Mouse (Mus musculus) lung, embryonic 16.5 days (tissue): ENCODE measurements around the gene Map4k2. TPM values are rescaled to one million over a fixed set of nuclear protein-coding genes. Genes with fewer than 3 reads are reported as not detected.

Experiments used
- ATAC-seq: fragments of 200-750 bp; cut with Nextera tagmentation; 2 replicates; pipeline ENCODE4 v1.8.0; 2017; ENCODE audit warnings: low read depth, mild to moderate bottlenecking, moderate library complexity
- H3K27ac ChIP-seq: fragments of 300-500 bp; sonication (generic); 2 replicates; pipeline ENCODE4 v1.5.1; 2014; ENCODE audit warnings: mild to moderate bottlenecking, control low read depth, low read length
- H3K27me3 ChIP-seq: fragments of 300-500 bp; sonication (generic); 2 replicates; pipeline ENCODE4 v1.6.1; 2014; ENCODE audit warnings: low read depth, low read length, mixed read lengths; ENCODE audit not compliant: control insufficient read depth, insufficient read depth
- H3K36me3 ChIP-seq: fragments of 300-500 bp; sonication (generic); 2 replicates; pipeline ENCODE4 v1.6.1; 2014; ENCODE audit warnings: low read length; ENCODE audit not compliant: control insufficient read depth, insufficient read depth
- H3K4me1 ChIP-seq: fragments of 300-500 bp; sonication (generic); replicated peaks from 2 replicates; pipeline ENCODE4 v1.6.1; 2014; ENCODE audit warnings: low read length, mixed read lengths; ENCODE audit not compliant: control insufficient read depth, insufficient read depth
- H3K4me2 ChIP-seq: fragments of 300-500 bp; sonication (generic); 2 replicates; pipeline ENCODE4 v1.6.1; 2014; ENCODE audit warnings: low read depth, low read length, control low read depth
- H3K4me3 ChIP-seq: fragments of 300-500 bp; sonication (generic); 2 replicates; pipeline ENCODE4 v1.5.1; 2014; ENCODE audit warnings: mild to moderate bottlenecking, low read length, control low read depth
- H3K9ac ChIP-seq: fragments of 300-500 bp; sonication (generic); 2 replicates; pipeline ENCODE4 v1.6.1; 2014; ENCODE audit warnings: low read length, control low read depth
- H3K9me3 ChIP-seq: fragments of 300-500 bp; sonication (generic); 2 replicates; pipeline ENCODE4 v1.6.1; 2016; ENCODE audit warnings: low read length; ENCODE audit not compliant: control insufficient read depth
- WGBS: fragments of 180-500 bp; shearing (Covaris S2); extraction: QIAGEN DNeasy Blood & Tissue Kit; methylation state at CpG from one replicate; pipeline ENCODE4 v1.1.7; 2014; 5-methylcytosine and 5-hydroxymethylcytosine counted together
- polyA plus RNA-seq: library from polyadenylated mRNA; unstranded; fragments of >200 nt; fragmentation: Nextera tagmentation; extraction: Ambion mirVana; gene quantifications from 2 replicates; pipeline ENCODE4 v1.2.1, GENCODE M21; 2015

The Map4k2 gene
- polyA plus RNA-seq, 1 experiment from 2014 or later: 24.8 TPM

DNA sequence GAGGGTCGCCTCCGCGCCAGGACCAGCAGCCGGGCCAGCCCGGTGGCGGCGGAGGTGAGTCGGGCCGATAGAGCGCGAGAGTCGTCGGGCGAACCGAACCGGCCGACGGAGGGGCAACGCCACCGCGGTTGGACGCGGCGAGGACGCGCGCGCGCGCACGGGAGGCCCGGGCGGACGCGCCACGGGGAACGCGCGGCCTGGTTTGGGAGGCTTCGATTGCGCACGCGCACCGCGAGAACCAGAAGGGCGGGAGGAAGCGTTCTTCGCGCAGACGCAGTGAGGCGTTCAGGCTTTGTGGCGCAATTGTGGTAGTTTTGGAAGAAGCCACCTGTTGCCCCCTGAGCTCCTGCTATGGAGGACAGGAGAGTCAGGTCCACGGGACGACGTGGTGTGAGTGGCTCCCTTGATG is 23.4 kb downstream of the Map4k2 start:
- H3K4me3 ChIP-seq: peak overlapping the region; percentile 99
- H3K27me3 ChIP-seq: no peaks in the 10 kb centered on the region
- peak overlapping the region; percentile 99 for H3K9ac ChIP-seq
- peaks cover 16% of the 10 kb centered on the region for H3K4me1 ChIP-seq
- H3K27ac ChIP-seq: peak overlapping the region; percentile 99
- peak; percentile 13; the same call in 1 of the 2 replicates for ATAC-seq
- peak overlapping the region; percentile 95 for H3K4me2 ChIP-seq
- under 1% methylated on average over 55 of the region's 55 CpGs for WGBS
- H3K9me3 ChIP-seq: no peaks in the 10 kb centered on the region
- peaks cover 24% of the 10 kb centered on the region for H3K36me3 ChIP-seq

DNA sequence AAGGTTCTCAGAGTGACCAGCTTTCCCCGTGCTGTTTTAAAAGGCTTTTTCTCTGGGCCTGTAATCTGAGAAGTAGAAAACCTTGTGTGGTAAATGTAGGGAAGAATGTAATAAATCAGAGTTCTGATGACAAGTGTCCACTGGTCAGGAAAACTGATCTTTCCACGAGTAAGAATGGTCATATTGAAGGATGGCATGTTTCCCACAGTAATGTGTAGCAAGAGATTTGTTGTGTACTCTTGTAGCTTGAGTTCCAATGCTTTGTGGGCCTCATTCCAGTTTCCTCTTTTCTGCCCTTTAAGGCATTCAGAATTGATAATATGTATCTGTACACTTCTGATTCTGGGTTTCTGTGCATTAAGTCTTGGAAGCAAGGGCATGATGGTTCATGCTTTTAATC is 23.9 kb downstream of the Map4k2 start:
- Histone ChIP-seq H3K27ac (peak overlapping the region; percentile 99; the same call in 1 of the 2 replicates), H3K9ac (peak overlapping the region; percentile 99), H3K4me3 (peak overlapping the region; percentile 99), H3K4me1 (peaks cover 16% of the 10 kb centered on the region), H3K9me3 (no peaks in the 10 kb centered on the region), H3K36me3 (peaks cover 28% of the 10 kb centered on the region), H3K4me2 (peak overlapping the region; percentile 95), H3K27me3 (no peaks in the 10 kb centered on the region)
- no peak for ATAC-seq
- WGBS: 0% methylated on average over 2 of the region's 2 CpGs

DNA sequence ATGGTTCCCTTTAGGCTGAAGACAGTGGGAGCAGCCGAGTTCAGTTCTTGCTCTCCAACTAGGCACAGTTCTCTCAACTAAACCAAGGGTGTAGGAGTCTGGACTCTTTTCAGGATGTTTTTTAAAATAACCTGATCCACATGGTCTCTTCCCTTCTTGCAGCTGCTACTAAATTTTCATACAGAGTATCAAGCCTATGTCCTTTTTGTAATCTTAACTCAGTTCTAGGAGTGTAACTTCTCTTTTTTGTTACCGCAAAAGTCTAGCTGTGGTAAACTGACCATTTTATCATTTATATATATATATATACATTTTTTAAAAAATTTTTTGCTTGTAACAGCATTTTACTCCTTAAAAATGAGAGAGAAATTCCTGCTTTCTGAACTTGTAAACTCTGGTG is 29.2 kb downstream of the Map4k2 start:
- H3K27ac ChIP-seq: no peak overlapping the region
- no peak for ATAC-seq
- no peaks in the 10 kb centered on the region for H3K27me3 ChIP-seq
- peaks cover 5% of the 10 kb centered on the region for H3K4me1 ChIP-seq
- H3K9me3 ChIP-seq: no peaks in the 10 kb centered on the region
- H3K4me2 ChIP-seq: no peak overlapping the region
- no peak overlapping the region for H3K4me3 ChIP-seq
- 79% methylated on average over 2 of the region's 2 CpGs for WGBS
- peaks cover 62% of the 10 kb centered on the region for H3K36me3 ChIP-seq
- H3K9ac ChIP-seq: no peak overlapping the region

DNA sequence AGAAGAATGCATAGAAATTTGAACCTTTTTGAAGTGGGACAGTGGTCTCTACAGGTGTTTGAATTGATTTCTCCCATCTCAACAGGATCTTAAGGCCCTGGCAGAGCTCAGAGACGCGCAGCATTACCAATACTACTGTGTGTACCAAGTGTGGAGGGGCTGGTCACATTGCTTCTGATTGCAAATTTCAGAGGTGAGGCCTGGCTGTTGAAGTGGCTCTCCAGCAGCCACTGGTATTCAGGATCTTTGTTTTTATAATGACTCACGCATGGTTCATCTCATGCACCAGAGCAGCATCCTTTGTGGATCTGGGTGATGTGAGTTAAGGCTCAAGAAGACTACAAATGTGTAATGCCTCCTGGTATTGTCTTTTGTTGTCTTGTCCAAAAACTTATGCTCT is 31.5 kb downstream of the Map4k2 start:
- WGBS: 73% methylated on average over 3 of the region's 3 CpGs
- H3K36me3 ChIP-seq: peaks cover 66% of the 10 kb centered on the region

DNA sequence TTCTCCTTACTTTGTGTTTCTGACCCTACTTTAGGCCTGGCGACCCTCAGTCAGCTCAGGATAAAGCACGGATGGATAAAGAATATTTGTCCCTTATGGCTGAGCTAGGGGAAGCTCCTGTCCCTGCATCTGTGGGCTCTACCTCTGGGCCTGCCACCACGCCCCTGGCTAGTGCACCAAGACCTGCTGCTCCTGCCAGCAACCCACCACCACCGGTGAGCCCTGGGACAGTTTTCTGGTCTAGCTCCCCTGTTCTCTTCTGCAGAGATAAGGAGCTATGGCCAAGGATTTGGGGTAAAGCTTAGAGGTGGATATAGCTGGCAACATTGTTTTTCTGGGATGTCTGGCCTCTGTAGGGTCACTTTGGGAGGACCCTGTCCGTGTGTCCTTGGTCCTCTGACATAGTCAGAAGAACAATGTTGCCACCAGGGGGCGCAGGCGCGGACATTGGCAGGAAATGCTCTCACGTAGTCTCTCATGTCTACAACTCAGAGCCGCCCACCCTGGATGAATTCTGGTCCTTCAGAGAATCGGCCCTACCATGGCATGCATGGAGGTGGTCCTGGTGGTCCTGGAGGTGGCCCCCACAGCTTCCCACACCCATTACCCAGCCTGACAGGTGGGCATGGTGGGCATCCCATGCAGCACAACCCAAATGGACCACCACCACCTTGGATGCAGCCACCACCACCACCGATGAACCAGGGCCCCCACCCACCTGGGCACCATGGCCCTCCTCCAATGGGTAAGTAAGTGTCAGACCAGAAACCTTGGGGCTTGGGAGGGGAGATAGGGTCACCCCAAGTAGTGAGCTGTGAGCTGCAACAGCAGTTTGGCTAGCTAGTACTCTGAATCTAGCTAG is 32.8 kb downstream of the Map4k2 start:
- H3K9ac ChIP-seq: no peak overlapping the region
- H3K36me3 ChIP-seq: peaks cover 75% of the 10 kb centered on the region
- no peak overlapping the region for H3K4me3 ChIP-seq
- no peaks in the 10 kb centered on the region for H3K4me1 ChIP-seq
- no peaks in the 10 kb centered on the region for H3K9me3 ChIP-seq
- H3K4me2 ChIP-seq: no peak overlapping the region
- ATAC-seq: peak; percentile 32; the same call in 1 of the 2 replicates
- 61% methylated on average over 12 of the region's 12 CpGs for WGBS
- no peak overlapping the region for H3K27ac ChIP-seq
- no peaks in the 10 kb centered on the region for H3K27me3 ChIP-seq

More for the DNA sequence above, 31.5 kb downstream of the Map4k2 start:
- H3K27me3 ChIP-seq: no peaks in the 10 kb centered on the region
- no peak overlapping the region for H3K4me2 ChIP-seq
- no peaks in the 10 kb centered on the region for H3K9me3 ChIP-seq
- no peak overlapping the region for H3K9ac ChIP-seq
- ATAC-seq: no peak
- no peaks in the 10 kb centered on the region for H3K4me1 ChIP-seq
- no peak overlapping the region for H3K27ac ChIP-seq
- no peak overlapping the region for H3K4me3 ChIP-seq

DNA sequence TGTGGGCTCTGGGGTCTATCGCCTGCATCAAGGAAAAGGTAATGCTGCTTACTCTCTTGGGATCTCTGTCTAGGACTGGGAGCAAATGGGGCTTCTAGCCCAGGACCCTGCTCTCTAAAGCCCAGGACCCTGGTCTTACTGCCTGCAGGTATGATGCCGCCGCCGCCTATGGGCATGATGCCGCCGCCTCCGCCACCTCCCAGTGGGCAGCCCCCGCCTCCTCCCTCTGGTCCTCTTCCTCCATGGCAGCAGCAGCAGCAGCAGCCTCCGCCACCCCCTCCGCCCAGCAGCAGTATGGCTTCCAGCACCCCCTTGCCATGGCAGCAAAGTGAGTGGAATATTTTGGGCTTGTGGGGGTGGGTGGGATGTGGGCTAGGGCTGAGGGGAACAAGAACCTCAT is 33.6 kb downstream of the Map4k2 start:
- no peaks in the 10 kb centered on the region for H3K9me3 ChIP-seq
- H3K9ac ChIP-seq: no peak overlapping the region
- H3K4me2 ChIP-seq: no peak overlapping the region
- WGBS: 97% methylated on average over 10 of the region's 10 CpGs
- H3K27me3 ChIP-seq: no peaks in the 10 kb centered on the region
- H3K27ac ChIP-seq: no peak overlapping the region
- H3K4me3 ChIP-seq: no peak overlapping the region
- ATAC-seq: no peak
- no peaks in the 10 kb centered on the region for H3K4me1 ChIP-seq
- H3K36me3 ChIP-seq: peaks cover 76% of the 10 kb centered on the region

DNA sequence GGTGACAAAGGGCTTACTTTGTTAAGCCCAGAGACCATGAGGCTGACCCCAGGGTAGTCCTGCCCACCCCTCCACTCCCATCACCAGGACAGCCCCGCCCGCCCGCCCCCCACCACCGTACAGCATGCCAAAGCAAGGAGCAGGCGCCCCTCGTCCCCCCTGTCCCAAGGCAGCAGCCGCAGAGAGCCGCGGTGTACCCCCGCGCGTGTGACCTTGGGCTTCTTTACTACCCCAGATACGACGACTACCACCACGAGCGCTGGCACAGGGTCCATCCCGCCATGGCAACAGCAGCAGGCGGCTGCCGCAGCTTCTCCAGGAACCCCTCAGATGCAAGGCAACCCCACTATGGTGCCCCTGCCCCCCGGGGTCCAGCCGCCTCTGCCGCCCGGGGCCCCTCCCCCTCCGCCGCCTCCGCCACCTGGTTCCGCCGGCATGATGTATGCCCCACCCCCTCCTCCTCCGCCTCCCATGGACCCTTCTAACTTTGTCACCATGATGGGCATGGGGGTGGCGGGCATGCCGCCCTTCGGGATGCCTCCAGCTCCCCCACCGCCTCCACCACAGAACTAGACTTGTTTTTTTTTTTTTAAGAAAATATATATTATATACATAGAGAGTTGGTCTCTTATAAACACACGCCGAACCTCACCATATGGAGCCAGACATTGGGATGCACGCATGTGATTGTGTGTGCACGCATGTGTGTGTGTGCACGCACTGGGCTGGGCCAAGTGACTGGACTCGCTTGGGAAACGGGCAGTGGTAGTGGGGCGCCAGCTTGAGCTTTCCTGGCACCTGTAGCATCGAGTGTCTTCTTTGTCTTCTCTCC is 34.7 kb downstream of the Map4k2 start:
- Histone ChIP-seq H3K9ac (no peak overlapping the region), H3K27ac (no peak overlapping the region), H3K4me2 (no peak overlapping the region), H3K27me3 (no peaks in the 10 kb centered on the region), H3K36me3 (peaks cover 73% of the 10 kb centered on the region), H3K4me3 (no peak overlapping the region), H3K4me1 (no peaks in the 10 kb centered on the region), H3K9me3 (no peaks in the 10 kb centered on the region)
- WGBS: 89% methylated on average over 41 of the region's 42 CpGs
- ATAC-seq: no peak

DNA sequence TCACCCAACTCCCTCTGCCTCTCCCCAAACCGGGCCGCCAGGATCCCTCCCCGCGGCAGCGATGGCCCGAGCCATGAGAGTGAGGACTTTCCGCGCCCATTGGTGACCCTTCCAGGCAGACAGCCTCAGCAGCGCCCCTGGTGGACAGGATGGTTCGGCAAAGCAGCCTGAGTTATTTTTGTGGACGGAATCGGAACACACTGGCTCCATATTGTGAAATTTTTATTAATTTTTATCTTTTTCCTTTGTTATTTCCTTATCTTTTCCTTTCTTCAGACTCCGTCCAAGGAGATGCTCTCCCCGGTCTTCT is 35.3 kb downstream of the Map4k2 start:
- ATAC-seq: no peak
- Histone ChIP-seq H3K27me3 (no peaks in the 10 kb centered on the region), H3K36me3 (peaks cover 69% of the 10 kb centered on the region), H3K4me2 (no peak overlapping the region), H3K4me1 (no peaks in the 10 kb centered on the region), H3K9me3 (no peaks in the 10 kb centered on the region), H3K4me3 (no peak overlapping the region), H3K9ac (no peak overlapping the region), H3K27ac (no peak overlapping the region)
- 67% methylated on average over 14 of the region's 14 CpGs for WGBS

DNA sequence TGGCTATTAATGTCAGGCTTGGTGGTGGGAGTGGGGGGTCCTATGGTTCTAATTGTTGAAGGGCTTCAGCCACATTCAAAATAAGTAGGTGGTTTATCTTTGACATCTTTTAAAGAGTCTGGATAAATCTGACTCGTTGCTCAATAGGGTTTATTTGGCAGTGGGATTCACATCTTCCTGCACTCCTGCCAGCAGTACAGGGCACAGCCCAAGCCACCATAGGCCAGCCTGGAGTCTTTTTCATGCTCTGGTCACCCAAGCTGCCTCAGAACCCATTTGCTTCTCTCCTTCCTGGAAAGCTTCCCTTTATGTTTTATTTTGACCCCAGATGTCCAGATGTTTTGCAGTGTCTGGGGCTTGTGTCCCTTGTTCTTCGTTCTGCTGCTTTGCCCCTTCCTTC is 35.7 kb downstream of the Map4k2 start:
- H3K36me3 ChIP-seq: peaks cover 66% of the 10 kb centered on the region
- no peak overlapping the region for H3K4me2 ChIP-seq
- H3K9me3 ChIP-seq: no peaks in the 10 kb centered on the region
- no peak overlapping the region for H3K27ac ChIP-seq
- no peak overlapping the region for H3K4me3 ChIP-seq
- no peaks in the 10 kb centered on the region for H3K4me1 ChIP-seq
- ATAC-seq: no peak
- no peaks in the 10 kb centered on the region for H3K27me3 ChIP-seq
- H3K9ac ChIP-seq: no peak overlapping the region
- WGBS: 61% methylated on average over 2 of the region's 2 CpGs
